Mouse (Mus musculus): ENCODE data around the gene Ywhag.

Gene Ywhag

GRCm38 (mm10) chr5:135951660-135952059, 17.2 kb upstream of the Ywhag start:
- no peak for DNase-seq (ENCODE audit: low spot score in 2 of 2)

- no peak for DNase-seq (ENCODE audit: low spot score in 2 of 2)
Measured at GRCm38 (mm10) chr5:135950710-135951412, 16.4 kb upstream of the Ywhag start.

GRCm38 (mm10) chr5:135946621-135947020, 12.2 kb upstream of the Ywhag start:
- DNase-seq (ENCODE audit: low spot score in 2 of 2): no peak

GRCm38 (mm10) chr5:135945916-135946408, 11.5 kb upstream of the Ywhag start:
- no peak for DNase-seq (ENCODE audit: low spot score in 2 of 2)

DNA sequence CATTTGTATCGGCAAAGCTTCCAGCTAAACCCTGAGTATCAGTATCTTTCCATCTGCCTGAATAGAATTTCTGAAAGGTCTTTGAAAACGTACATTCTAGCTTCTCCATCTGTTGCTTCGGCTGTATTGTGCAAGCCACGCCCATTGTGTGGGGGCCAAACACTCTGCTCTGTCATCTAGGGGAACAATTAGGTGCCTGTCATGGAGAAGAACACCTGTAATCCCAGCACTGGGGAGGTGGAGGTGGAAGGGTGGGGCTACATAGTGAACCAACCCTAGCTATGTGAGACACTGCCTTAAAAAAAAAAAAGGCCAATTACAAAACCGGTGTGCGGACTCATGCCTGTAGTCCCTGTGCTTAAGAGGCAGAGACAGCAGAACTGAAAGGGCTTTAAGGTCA, 8.3 kb upstream of the Ywhag start:
- no peak for DNase-seq (ENCODE audit: low spot score in 2 of 2)

- DNase-seq (ENCODE audit: low spot score in 2 of 2): no peak
Measured at GRCm38 (mm10) chr5:135940587-135940986, 6.2 kb upstream of the Ywhag start.

DNA sequence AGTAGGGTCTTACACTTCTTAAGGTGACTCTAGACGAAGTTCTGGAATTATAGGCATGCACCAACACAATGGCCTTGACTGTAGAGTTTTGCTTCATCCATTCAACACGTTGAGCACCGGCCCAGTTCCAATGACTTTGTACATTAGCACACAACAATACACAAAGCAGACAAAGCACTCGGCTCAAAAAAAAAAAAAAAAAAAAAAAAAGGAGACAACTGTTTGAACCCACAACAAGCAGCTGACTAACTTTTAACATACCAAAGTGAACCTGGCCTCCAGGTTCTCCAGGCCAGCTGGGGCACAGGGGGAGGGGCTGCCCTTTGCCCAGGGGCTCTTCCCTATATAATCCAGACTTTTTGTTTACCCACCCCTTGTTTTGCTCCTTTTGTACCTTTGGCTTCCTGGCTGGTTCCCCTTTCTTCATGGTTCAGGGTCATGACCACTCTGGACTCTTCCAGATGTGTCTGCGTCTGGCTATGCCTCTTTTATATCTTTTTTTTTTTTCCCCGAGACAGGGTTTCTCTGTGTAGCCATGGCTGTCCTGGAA, 1.3 kb upstream of the Ywhag start:
- no peak for DNase-seq (ENCODE audit: low spot score in 2 of 2)

DNA sequence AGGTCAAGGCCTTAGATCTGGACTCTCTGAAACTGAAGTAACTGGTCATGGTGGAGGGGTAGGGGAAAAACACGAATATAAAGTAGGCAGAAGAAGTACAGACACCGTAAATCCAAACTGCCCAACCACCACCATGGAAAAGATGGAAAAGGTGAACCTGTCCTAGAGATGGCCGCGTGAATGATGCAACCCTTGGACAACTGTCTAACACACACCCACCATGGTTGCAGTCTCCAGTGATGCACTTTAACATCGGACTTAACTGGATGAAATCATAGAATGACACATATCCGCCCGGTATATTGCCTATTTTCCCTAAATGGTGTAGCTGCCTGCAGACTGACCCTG, 734 bp upstream of the Ywhag start:
- DNase-seq (ENCODE audit: low spot score in 2 of 2): no peak

DNA sequence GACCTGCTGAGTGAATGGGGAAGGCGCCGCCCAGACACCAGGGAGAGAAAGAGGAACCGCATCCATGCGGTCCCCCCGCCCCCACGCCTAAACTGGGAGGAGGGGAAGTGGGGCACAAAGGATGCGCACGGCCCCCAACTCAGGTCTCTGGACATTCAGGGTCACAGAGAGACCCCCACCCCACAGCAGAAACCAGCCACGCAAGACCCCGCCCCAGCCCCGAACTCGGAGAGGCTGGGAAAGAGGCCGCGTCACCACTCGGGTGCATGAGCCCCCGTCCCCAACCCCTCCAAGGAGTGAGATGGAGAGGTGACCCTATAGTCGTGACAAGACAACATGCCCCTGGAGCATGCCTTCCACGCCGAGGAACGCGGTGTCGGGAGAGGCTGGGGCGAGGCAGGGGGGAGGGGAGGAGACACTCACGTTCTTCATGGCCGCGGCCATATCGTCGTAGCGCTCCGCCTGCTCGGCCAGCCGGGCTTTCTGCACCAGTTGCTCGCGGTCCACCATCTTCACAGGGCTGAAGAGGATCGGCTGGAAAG, 445 bp downstream of the Ywhag start:
- peak in 1 of 2 experiments; percentile 65 for DNase-seq (ENCODE audit: low spot score in 2 of 2)

DNA sequence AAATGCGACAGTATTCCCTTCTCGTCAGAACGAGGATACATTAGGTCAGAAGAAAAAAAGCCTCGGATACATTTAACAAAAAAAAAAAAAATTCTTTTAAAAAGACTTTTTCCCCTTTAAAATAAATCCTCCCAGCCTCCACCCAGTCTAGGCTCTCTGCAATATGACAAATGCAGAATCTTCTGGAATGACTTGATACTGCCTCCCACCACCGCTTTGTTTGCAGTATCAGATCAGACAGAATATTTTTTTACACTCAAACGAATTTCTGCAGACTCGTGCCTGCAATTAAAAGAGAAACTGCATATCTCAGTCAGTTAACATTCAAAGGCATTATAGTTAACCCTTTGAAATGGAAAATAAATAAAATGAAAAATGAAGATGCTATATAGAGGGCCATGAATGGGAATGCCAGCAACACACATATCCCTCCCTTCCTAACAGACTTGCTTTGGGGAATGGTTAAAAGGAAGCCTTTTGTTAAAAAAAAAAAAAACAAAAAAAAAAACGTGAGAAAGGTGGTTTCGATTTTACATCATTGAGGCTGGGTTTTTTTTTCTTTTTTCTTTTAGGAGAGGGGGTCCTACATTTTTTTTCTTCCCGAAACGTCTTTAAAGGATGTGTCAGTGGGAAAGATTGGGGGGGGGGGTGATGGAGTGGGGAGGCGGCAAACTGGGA, 1.1 kb downstream of the Ywhag start:
- DNase-seq (ENCODE audit: low spot score in 2 of 2): no peak

DNA sequence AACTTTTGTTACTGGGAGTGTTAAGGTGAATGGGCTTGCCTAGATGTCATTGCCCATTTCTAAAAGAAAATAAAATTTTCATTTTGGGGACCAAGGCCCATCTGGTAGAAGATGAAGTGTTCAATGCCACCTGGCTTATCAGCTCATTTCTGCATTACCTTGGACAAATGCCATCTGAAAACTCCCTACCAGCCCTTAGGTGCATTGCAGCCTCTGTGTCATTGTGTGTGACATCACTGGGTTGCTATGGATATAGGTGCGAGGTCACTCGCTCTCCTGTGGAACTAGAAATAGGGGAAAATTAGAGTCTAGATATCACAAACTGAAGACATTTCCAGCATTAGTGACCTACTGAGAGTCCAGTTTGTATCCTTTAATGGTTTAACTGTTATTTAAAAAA, 2.1 kb downstream of the Ywhag start:
- DNase-seq (ENCODE audit: low spot score in 2 of 2): no peak

DNA sequence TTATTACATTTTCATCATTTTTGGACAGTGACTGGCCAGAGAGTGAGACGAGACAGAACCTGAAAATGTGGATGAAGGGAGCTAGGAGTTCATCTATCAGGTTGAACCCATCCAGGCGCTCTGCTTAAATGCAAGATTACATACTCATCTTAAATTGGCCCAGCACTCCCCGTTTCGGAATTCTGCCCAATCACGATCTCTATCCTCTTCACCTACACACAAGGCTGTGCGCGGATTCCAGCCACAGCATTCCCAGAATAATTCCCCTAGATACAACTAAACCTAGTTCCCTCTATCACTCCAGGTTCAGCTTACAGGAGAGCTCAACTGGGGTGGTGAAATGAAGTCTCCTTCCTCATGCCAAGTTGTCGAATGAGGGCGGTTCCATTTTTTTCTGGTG, 2.9 kb downstream of the Ywhag start:
- no peak for DNase-seq (ENCODE audit: low spot score in 2 of 2)

DNA sequence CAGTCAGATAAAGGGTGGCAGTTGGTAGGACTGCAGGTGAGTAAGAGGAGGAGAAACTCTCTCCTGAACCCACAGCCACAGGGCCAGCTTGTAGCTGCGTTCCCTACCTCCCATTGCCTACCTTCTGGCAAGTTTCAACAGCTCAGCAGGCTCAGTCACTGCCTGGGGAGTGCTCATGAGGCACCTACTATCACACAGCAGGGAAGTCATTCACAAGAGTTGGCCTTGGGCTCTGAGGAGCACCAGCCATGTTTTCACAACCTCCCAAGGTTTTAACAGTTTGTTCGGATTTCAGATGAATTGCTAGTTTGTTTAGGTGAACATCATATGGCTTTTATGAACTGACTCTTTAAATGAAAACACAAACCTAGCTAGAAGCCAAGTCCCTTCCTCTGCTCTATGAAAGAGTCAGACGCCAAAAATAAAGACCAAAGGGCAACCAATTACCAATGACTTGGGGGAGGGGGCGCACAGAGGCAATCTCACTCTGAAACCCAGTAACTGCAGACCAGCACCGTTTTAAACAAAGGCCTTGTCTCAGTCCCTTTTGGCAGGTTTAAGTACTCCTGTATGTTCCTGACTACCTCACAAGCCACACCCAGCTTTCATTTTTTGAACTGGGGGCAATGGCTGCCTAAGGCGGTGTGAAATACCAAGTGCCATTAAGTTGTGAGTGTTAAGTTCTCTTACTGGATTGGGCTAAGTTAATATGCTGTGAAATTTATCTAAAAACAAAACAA, 4.6 kb downstream of the Ywhag start:
- no peak for DNase-seq (ENCODE audit: low spot score in 2 of 2)

GRCm38 (mm10) chr5:135923901-135924300, 10.5 kb downstream of the Ywhag start:
- DNase-seq (ENCODE audit: low spot score in 2 of 2): no peak

DNA sequence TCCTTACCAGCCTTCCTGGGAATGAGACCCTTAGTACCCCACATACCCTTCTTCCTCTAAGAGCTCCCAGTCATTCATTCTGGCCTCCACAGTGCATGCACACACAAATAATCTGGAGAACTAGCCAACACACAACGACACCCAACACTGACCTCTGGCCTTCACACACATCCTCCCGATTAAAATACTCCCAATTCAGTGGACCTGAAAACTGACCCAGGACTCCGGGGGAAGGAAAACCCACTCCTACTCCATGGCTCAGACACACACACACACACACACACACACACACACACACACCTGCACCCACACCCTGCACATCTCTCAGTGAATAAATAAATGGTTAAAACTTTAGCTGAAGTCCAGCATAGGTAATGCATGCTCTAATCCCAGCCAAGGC, 14.5 kb downstream of the Ywhag start:
- no peak for DNase-seq (ENCODE audit: low spot score in 2 of 2)

DNA sequence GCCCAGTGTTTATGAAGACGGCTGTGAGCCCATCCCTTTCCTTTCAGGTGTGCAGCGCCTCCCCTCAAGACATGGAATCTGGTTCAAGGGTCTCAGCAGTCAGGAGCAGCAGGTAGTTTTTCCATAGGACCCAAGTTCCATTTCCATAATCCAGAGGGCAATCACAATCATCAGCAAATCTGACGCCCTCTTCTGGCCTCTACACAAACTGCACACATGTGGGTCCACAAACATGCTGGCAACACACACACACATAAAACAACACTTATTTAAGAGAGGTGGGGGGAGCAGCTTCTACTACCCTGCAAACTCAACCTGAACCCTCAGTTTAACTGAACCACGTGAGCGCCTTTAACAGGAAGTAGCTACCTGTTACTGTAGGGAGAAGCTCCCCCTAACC, 15.8 kb downstream of the Ywhag start:
- no peak for DNase-seq (ENCODE audit: low spot score in 2 of 2)

DNA sequence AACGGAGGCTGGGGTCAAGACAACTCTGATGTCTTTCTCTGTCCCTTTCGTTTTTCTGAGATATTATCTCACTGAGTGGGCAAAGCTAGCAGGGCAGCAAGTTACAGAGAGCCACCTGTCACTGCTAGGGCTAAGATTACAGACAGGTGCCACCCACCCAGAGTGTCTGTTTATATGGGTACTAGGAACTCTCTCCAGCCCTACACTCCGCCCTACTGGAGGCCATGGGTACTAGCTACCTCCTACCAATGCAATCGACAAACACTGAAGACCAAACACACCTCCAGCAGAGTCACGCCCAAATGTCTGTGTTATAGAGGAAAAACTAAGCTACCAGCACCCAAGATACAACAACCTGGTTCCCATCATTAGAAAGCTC, 16.4 kb downstream of the Ywhag start:
- DNase-seq (ENCODE audit: low spot score in 2 of 2): no peak

GRCm38 (mm10) chr5:135917327-135918058, 16.9 kb downstream of the Ywhag start:
- no peak for DNase-seq (ENCODE audit: low spot score in 2 of 2)

GRCm38 (mm10) chr5:135916601-135917000, 17.8 kb downstream of the Ywhag start:
- no peak for DNase-seq (ENCODE audit: low spot score in 2 of 2)

GRCm38 (mm10) chr5:135916051-135916565, 18.3 kb downstream of the Ywhag start:
- DNase-seq (ENCODE audit: low spot score in 2 of 2): no peak

GRCm38 (mm10) chr5:135914156-135914555, 20.3 kb downstream of the Ywhag start:
- DNase-seq (ENCODE audit: low spot score in 2 of 2): no peak

Data from frontal cortex, postnatal 25 days (tissue).